Mouse (Mus musculus): ENCODE measurements around the gene Sgpp2. TPM values are rescaled to one million over a fixed set of nuclear protein-coding genes. Genes with fewer than 3 reads are reported as not detected.

Sgpp2 gene
- polyA plus RNA-seq, 1 experiment = 42.2 TPM

GRCm38 (mm10) chr1:78330620-78331158 lies 20.5 kb downstream of the Sgpp2 start:
- WGBS = 84% methylated on average over 5 of the region's 5 CpGs
- no peak for DNase-seq (ENCODE audit: low read depth, low spot score)

- no peak for DNase-seq (ENCODE audit: low read depth, low spot score)
- WGBS = 75% methylated on average over 7 of the region's 7 CpGs
Observed at GRCm38 (mm10) chr1:78337726-78338125, 27.6 kb downstream of the Sgpp2 start.

DNA sequence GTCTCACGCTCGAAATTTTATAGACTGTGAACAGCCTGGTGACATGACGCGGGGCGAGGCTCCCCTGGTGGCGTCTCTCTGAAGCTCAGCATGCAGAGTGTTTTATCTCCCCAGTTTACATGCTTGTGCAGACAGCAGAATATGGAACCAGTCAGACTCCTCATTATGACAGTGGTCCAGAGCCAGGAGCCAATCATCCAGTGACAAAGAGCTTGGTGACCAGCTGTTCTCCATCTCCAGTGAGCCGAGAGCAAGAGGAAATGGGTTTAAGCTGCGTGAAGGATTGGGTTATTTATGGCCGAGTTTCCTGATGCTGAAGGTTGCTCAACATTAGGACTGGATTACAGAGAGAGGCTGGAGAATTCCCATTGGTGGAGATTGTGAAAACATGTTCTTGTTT lies 28.1 kb downstream of the Sgpp2 start:
- WGBS = 52% methylated on average over 9 of the region's 9 CpGs
- no peak for DNase-seq (ENCODE audit: low read depth, low spot score)

GRCm38 (mm10) chr1:78339941-78340340 lies 29.8 kb downstream of the Sgpp2 start:
- WGBS = 87% methylated on average over 5 of the region's 5 CpGs

GRCm38 (mm10) chr1:78340584-78340983 lies 30.4 kb downstream of the Sgpp2 start:
- DNase-seq (ENCODE audit: low read depth, low spot score) = no peak
- WGBS = 65% methylated on average over 5 of the region's 5 CpGs

More at GRCm38 (mm10) chr1:78339941-78340340, 29.8 kb downstream of the Sgpp2 start:
- no peak for DNase-seq (ENCODE audit: low read depth, low spot score)

DNA sequence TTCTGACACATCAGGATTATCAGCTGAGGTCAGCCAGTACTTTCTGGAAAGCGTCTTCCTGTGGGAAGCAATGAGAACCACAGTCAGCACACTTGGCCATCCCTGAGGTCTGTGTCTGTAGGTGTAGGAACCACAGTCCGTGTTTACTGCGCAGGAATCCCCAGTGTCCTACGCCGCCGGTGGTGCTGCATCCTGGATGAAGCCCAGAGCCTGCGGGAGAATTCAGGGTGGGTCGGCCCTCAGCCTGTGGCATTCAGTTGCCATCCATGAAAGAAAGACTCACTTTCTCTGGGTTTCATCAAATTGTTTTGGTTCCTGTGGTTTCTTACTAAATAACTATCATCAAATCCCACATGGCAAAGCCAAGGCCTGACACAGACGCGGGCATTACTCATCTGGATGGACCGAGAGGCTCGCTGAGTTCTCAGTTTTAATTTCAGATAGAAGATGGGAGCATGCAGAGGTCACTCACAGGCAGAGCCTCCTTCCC lies 37.2 kb downstream of the Sgpp2 start:
- 85% methylated on average over 12 of the region's 12 CpGs for WGBS
- DNase-seq (ENCODE audit: low read depth, low spot score) = no peak

DNA sequence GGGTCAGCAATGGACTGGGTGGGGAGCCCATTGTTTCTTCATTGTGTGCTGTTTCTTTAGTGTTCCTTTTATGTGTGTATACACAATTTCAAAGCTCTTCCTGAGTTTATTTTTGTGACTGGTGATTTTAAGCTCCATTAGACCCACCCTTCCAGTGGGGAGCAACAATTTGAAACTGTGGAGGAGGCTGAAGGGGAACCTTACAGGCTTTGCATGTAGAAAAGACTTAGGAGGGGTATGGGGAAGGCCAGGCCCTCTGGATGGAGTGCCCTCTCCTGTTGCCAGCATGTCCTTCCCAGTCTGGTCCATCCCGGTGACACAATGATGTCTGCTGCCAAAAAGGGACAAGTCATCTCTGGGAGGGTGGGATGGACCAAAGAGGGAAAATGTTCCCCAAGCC lies 39.1 kb downstream of the Sgpp2 start:
- no peak for DNase-seq (ENCODE audit: low read depth, low spot score)
- WGBS = 81% methylated on average over 1 of the region's 1 CpGs

GRCm38 (mm10) chr1:78353254-78353653 lies 43.1 kb downstream of the Sgpp2 start:
- 84% methylated on average over 1 of the region's 1 CpGs for WGBS
- DNase-seq (ENCODE audit: low read depth, low spot score) = no peak

- 33% methylated on average over 4 of the region's 4 CpGs for whole genome bisulfite sequencing
- DNase-seq (ENCODE audit: low read depth, low spot score) = no peak
Observed at GRCm38 (mm10) chr1:78355123-78355522, 45.0 kb downstream of the Sgpp2 start.

DNA sequence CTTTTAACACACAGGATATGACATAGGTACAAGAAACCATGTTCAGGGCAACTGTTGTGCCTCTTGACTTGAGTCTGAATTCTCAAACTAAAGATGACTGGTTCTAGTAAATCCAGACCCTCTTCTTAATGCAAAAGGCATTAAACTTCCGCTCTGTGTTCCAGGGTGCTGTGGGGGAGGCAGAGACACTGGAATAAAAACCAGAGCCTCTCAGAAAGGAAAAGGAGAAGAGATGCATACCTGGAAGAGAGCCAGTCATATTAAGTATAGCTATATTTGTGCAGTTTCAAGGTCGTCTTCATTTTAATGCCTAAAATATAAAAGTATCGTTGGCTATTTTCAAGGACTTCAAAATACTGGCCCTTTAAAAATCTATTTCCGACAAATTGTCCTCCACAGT lies 47.3 kb downstream of the Sgpp2 start:
- WGBS = 63% methylated on average over 4 of the region's 4 CpGs
- DNase-seq (ENCODE audit: low read depth, low spot score) = no peak

GRCm38 (mm10) chr1:78357868-78358267 lies 47.7 kb downstream of the Sgpp2 start:
- 80% methylated on average over 1 of the region's 1 CpGs for WGBS
- no peak for DNase-seq (ENCODE audit: low read depth, low spot score)

- 50% methylated on average over 13 of the region's 13 CpGs for WGBS
- no peak for DNase-seq (ENCODE audit: low read depth, low spot score)
Observed at GRCm38 (mm10) chr1:78363965-78364889, 54.1 kb downstream of the Sgpp2 start.

DNA sequence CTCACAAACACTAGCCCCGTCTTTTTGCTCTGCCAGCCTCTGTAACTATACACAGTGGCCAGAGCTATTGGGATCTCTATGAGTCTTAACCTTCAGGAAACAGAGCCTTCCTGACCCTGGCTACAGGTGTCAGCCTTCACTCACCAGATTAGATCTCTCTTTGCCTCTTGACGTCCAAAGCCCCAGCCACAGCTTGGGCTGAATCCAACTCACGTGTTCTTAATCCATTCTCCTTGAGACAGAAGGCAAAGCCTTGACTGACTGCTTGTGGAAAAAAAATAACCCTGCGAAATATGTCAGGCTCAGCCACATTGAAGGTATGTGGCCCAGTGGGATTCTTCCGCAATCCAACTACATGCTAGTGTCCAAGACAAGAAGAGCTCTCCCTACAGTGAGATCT lies 57.7 kb downstream of the Sgpp2 start:
- WGBS = 77% methylated on average over 5 of the region's 5 CpGs
- no peak for DNase-seq (ENCODE audit: low read depth, low spot score)

GRCm38 (mm10) chr1:78370121-78370520 lies 60.0 kb downstream of the Sgpp2 start:
- no peak for DNase-seq (ENCODE audit: low read depth, low spot score)
- WGBS = 15% methylated on average over 6 of the region's 6 CpGs

DNA sequence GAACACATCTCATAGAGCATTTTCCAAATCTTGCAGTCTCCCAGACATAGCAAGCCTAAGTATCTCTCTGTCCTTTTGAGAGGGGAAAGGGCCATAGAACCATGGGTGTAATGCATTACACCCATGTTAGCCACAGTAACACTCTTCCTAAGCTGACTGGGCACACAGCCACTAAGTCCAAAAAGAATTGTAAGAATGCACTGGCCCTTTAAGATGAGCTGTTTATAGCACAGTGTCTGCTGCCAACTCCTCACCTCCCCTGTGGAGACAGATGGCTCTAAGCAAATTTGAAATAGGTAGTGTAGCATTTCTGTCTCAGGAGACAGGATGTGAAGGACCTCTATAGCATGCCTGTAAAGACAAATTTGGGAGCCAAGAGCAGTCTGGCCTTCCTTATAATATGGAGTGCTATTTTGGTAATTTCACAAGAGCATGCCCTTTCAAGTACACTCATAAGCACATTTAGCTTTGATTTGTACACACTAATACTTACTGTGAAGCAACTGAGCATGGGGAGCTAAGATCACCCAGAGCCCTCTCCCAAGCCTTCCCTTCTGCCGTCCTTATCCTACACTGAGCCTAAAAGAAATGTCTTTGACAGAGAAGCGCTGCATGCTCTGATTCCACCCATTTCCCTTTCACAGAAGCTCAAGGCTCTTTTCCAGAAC lies 61.6 kb downstream of the Sgpp2 start:
- DNase-seq (ENCODE audit: low read depth, low spot score) = no peak
- WGBS = 75% methylated on average over 2 of the region's 2 CpGs

GRCm38 (mm10) chr1:78372316-78372715 lies 62.2 kb downstream of the Sgpp2 start:
- no peak for DNase-seq (ENCODE audit: low read depth, low spot score)
- 49% methylated on average over 9 of the region's 9 CpGs for WGBS

DNA sequence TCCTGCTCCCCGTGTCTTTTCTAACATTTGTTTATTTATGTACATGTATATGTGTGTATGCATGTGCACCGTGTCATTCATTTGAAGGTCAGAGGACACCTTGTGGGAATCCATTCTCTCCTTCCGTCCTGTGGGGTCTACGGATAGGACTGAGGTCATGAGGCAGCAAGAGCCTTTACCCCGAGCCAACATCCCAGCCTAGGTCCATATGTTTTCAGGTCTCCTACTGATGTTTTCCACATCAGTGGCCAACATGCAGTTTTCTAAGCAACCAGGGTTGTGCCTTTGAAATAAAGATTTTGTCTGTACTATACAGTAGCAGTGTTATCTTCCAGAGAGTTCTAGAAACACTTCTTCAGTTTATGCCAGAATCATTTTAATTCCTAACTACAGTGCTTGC lies 63.7 kb downstream of the Sgpp2 start:
- no peak for DNase-seq (ENCODE audit: low read depth, low spot score)
- 90% methylated on average over 5 of the region's 5 CpGs for WGBS

DNA sequence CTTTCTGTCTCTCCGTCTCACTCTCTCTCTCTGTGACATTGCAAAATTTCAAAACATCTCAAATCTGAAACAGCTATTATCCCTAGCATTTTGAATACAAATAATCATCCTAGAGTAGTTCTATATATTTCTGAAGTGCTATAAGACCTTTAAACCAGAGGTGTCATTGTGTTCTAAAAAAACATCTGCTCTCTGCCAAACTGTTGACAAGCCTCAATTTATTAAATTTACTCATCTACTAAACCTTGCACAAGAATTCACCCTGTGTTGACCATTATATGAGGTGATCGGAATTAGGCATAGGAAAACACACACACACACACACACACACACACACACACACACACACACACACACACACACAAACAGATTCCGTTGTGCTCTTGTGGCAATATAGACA lies 64.9 kb downstream of the Sgpp2 start:
- DNase-seq (ENCODE audit: low read depth, low spot score) = no peak
- WGBS = 90% methylated on average over 3 of the region's 3 CpGs

- DNase-seq (ENCODE audit: low read depth, low spot score) = no peak
- 92% methylated on average over 4 of the region's 4 CpGs for WGBS
Observed at GRCm38 (mm10) chr1:78380950-78381349, 70.8 kb downstream of the Sgpp2 start.

DNA sequence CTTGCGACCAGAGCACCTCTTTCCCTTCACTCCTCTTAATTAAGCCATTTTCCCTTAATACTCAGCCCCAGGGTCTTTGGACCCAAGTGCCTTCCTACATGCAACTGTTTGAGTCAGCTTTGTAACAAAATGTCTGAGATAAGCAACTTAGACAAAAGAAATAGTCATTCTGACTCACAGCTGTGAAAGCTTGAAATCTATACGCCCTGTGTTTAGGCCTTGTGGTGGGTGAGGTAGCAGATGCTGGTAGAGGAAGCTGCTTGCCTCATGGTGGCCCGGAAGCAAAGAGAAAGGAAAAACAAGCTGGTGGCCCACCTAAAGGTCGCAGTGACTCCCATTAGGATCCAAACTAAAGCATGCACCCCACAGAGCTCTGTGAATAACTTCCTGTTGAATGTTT lies 77.7 kb downstream of the Sgpp2 start:
- no peak for DNase-seq (ENCODE audit: low read depth, low spot score)
- WGBS = 64% methylated on average over 4 of the region's 4 CpGs

GRCm38 (mm10) chr1:78388848-78389247 lies 78.7 kb downstream of the Sgpp2 start:
- WGBS = 47% methylated on average over 3 of the region's 3 CpGs
- no peak for DNase-seq (ENCODE audit: low read depth, low spot score)

All from large intestine, adult 2 months (tissue).